Mouse (Mus musculus) lung, adult 2 months (tissue): ENCODE data around the gene Slc5a7. TPM values are rescaled to one million over a fixed set of nuclear protein-coding genes. Genes with fewer than 3 reads are reported as not detected.

ENCODE experiments used
- DNase-seq: peaks from one replicate; pipeline ENCODE4 v3.0.0; 2022
- H3K4me1 ChIP-seq: fragments of 200-500 bp; 2 replicates; pipeline ENCODE4 v1.6.1; 2011; ENCODE audit warnings: low read length; ENCODE audit not compliant: control insufficient read depth, insufficient read depth
- H3K4me3 ChIP-seq: fragments of 200-500 bp; replicated peaks from 2 replicates; pipeline ENCODE3; 2011; ENCODE audit warnings: low read depth, mild to moderate bottlenecking, control low read depth, low read length; ENCODE audit errors: extremely low read depth
- CTCF ChIP-seq: fragments of 200-500 bp; IDR thresholded peaks from 2 replicates; pipeline ENCODE4 v1.5.1; 2011; ENCODE audit warnings: mild to moderate bottlenecking, low read length, control low read depth; ENCODE audit not compliant: insufficient read depth
- POLR2A ChIP-seq: fragments of 200-500 bp; IDR thresholded peaks from 2 replicates; pipeline ENCODE4 v1.6.1; 2011; ENCODE audit warnings: low read depth, mild to moderate bottlenecking, control low read depth, low read length, borderline replicate concordance; ENCODE audit errors: extremely low read depth
- WGBS: fragments of 180-500 bp; shearing (Covaris S2); methylation state at CpG from one replicate; pipeline ENCODE4 v1.1.7; 2018; 5-methylcytosine and 5-hydroxymethylcytosine counted together
- polyA plus RNA-seq: library from polyadenylated mRNA; depleted of rRNA; stranded (reverse); fragments of >200 nt; gene quantifications from 2 replicates; pipeline ENCODE4 v1.2.3, GENCODE M21; 2012; rRNA removed

The Slc5a7 gene
- polyA plus RNA-seq, result 0.03 and 0.05 TPM in 2 replicates

GRCm38 (mm10) chr17:54298934-54299333 lies at the start of gene Slc5a7:
Gene Slc5a7 (minus strand): TSS chr17:54299034.
- no peaks in the 10 kb centered on the region for H3K4me1 ChIP-seq
- no peak within 1 kb of the TSS for H3K4me3 ChIP-seq
- 48% methylated on average over 1 of the region's 1 CpGs for WGBS
- DNase-seq, result no peak
- TF ChIP-seq CTCF (no peak), POLR2A (no peak)

GRCm38 (mm10) chr17:54347672-54348071 lies 48.8 kb upstream of the Slc5a7 start:
- TF ChIP-seq CTCF (no peak), POLR2A (no peak)
- 71% methylated on average over 8 of the region's 8 CpGs for WGBS
- Histone ChIP-seq H3K4me3 (no peak overlapping the region), H3K4me1 (no peaks in the 10 kb centered on the region)
- DNase-seq, result no peak

- no peak for DNase-seq
- no peaks in the 10 kb centered on the region for H3K4me1 ChIP-seq
- WGBS, result 21% methylated on average over 4 of the region's 4 CpGs
Measured at GRCm38 (mm10) chr17:54343395-54343794, 44.6 kb upstream of the Slc5a7 start.

GRCm38 (mm10) chr17:54298232-54298924 lies 456 bp downstream of the Slc5a7 start:
- TF ChIP-seq CTCF (no peak), POLR2A (no peak)
- Histone ChIP-seq H3K4me3 (no peak overlapping the region), H3K4me1 (no peaks in the 10 kb centered on the region)
- WGBS, result 4% methylated on average over 37 of the region's 37 CpGs
- DNase-seq, result no peak

More at GRCm38 (mm10) chr17:54343395-54343794, 44.6 kb upstream of the Slc5a7 start:
- no peak overlapping the region for H3K4me3 ChIP-seq
- TF ChIP-seq POLR2A (no peak), CTCF (0 out of 2 replicates have a peak, but pooled peaks have one; percentile 4)

GRCm38 (mm10) chr17:54250783-54251182 lies 48.1 kb downstream of the Slc5a7 start:
- H3K4me1 ChIP-seq, result no peaks in the 10 kb centered on the region
- TF ChIP-seq CTCF, result no peak
- H3K4me3 ChIP-seq, result no peak overlapping the region
- DNase-seq, result no peak

- TF ChIP-seq POLR2A (no peak), CTCF (no peak)
- H3K4me3 ChIP-seq, result no peak overlapping the region
- no peak for DNase-seq
Measured at GRCm38 (mm10) chr17:54243650-54244300, 55.1 kb downstream of the Slc5a7 start.

GRCm38 (mm10) chr17:54239435-54239834 lies 59.4 kb downstream of the Slc5a7 start:
- TF ChIP-seq POLR2A (no peak), CTCF (no peak)
- 63% methylated on average over 8 of the region's 8 CpGs for WGBS
- Histone ChIP-seq H3K4me1 (no peaks in the 10 kb centered on the region), H3K4me3 (no peak overlapping the region)
- DNase-seq, result no peak

More at GRCm38 (mm10) chr17:54243650-54244300, 55.1 kb downstream of the Slc5a7 start:
- no peaks in the 10 kb centered on the region for H3K4me1 ChIP-seq
